Mouse (Mus musculus): ENCODE measurements around the gene Usp10. TPM values are rescaled to one million over a fixed set of nuclear protein-coding genes. Genes with fewer than 3 reads are reported as not detected.

Usp10 gene
- polyA plus RNA-seq, 1 experiment from 2014 or later = 130 TPM

DNA sequence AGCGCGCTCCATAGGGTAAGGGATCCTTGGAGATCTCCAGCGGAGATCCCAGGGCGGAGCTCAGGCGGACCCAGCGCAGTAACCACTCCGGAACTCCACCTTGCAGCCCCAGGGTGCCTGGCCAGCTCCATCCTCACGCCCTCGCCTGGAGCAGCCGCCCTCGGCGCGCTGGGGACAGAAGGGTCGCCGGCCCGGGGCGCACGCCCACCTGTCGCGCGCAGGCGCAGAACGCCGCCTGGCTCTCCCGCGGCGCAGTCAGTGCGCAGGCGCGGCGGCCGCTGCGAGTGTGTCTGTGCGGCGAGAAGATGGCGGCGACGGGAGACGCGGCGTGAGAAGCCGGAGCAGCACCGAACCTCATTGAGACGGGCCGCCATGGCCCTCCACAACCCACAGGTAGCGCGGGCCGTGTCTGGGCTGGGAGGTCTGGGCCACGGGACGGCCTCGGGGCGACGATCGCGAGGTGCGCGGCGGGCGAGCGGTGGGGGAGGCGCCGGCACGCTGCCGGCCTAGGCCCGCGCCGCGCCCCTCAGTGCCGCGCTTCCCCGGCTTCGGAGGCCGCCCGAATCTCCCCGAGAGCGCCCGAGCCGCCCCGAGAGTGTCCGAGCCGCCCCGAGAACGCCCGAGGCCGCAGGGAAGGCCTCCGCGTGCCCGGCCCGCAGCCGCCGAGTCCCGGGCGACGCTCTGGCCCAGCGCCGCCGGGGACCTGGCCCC is 542 bp downstream of the Usp10 start, which contains the start of gene Gm20388:
TSS of gene Gm20388 (plus strand) at position 295 of the 711 bp plus-strand sequence.
- Histone ChIP-seq H3K9ac (ENCODE audit: low read depth, low read length) (peak within 1 kb of the TSS; percentile 87), H3K27me3 (ENCODE audit: control insufficient read depth, insufficient read depth, low read length) (no peaks in the 10 kb centered on the region), H3K4me1 (replicated peaks; ENCODE audit: control insufficient read depth, insufficient read depth, low read length) (peaks cover 8% of the 10 kb centered on the region; the same call in 1 of the 2 replicates), H3K9me3 (ENCODE audit: control insufficient read depth, low read length) (no peaks in the 10 kb centered on the region), H3K4me2 (replicated peaks; ENCODE audit: low read depth, low read length) (peak within 1 kb of the TSS; percentile 82), H3K36me3 (ENCODE audit: control insufficient read depth, insufficient read depth, low read length) (no peaks in the 10 kb centered on the region), H3K27ac (ENCODE audit: low read depth, low read length) (peak within 1 kb of the TSS; percentile 87), H3K4me3 (ENCODE audit: low read depth, low read length) (peak within 1 kb of the TSS; percentile 89)
- WGBS = under 1% methylated on average over 88 of the region's 97 CpGs
- DNase-seq (ENCODE audit: low spot score) (peak; percentile 98), ATAC-seq (ENCODE audit: low FRiP score) (peak; percentile 93)

DNA sequence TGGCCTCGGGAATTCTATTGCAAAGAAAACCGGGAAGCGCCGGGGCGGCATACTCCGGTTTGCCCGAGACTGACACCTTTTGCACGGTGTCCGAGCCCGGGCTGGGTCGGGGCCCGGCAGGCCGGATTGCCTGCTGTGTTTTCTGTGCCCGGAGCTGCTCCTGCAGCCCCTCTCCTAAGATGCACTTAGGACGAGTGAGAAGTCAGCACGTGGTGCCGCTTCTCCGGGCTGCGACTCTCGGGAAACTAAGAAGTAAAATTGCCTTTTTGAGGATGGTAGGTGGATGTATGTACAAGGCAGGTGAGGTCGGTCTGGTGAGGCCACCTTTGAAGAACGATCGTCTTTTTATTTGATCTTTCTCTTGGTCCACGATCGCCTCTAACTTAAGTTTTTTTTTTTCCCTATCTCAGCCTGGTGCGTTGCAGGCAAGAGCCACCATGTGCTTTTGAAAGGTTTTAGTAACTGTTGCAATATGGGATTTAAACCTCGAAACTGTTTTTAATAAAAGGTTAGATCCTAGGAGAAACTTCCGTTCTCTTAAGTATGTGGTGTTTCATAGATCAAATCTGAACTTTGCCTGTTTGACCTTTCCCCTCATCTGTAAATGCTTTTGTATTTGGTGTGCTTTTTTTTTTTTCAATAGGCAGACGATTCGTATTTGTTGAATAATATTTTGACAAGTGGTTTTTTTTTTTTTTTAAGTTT is 1.2 kb downstream of the Usp10 start:
- no peaks in the 10 kb centered on the region for H3K9me3 ChIP-seq (ENCODE audit: control insufficient read depth, low read length)
- H3K36me3 ChIP-seq (ENCODE audit: control insufficient read depth, insufficient read depth, low read length) = no peaks in the 10 kb centered on the region
- H3K4me3 ChIP-seq (ENCODE audit: low read depth, low read length) = peak overlapping the region; percentile 89
- DNase-seq (ENCODE audit: low spot score) (no peak), ATAC-seq (ENCODE audit: low FRiP score) (peak; percentile 70)
- no peaks in the 10 kb centered on the region for H3K27me3 ChIP-seq (ENCODE audit: control insufficient read depth, insufficient read depth, low read length)
- peak overlapping the region; percentile 87 for H3K9ac ChIP-seq (ENCODE audit: low read depth, low read length)
- peak overlapping the region; percentile 82 for H3K4me2 ChIP-seq (replicated peaks; ENCODE audit: low read depth, low read length)
- peaks cover 8% of the 10 kb centered on the region; the same call in 1 of the 2 replicates for H3K4me1 ChIP-seq (replicated peaks; ENCODE audit: control insufficient read depth, insufficient read depth, low read length)
- WGBS = under 1% methylated on average over 30 of the region's 30 CpGs
- peak overlapping the region; percentile 87 for H3K27ac ChIP-seq (ENCODE audit: low read depth, low read length)

DNA sequence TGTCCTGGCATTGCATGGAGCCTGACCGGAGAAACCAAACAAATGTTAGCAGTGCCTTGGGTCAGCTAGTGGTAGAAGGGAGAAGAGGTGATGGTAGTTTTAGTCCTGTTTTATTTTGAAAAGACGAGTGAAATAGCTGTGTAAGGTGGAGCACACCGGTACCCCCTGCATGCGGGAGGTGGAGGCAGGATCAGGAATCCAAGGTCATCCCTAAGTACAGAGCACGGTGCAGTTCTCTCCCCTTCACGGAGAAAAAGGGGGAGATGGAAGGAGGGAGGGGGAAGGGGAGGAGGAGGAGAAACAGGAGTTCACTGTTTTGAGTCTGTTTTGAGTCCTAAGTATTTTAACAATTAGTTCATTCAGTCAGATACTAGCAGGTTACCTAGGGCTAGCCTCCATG is 2.5 kb downstream of the Usp10 start:
- Histone ChIP-seq H3K27me3 (ENCODE audit: control insufficient read depth, insufficient read depth, low read length) (no peaks in the 10 kb centered on the region), H3K27ac (ENCODE audit: low read depth, low read length) (no peak overlapping the region), H3K9me3 (ENCODE audit: control insufficient read depth, low read length) (no peaks in the 10 kb centered on the region), H3K4me3 (ENCODE audit: low read depth, low read length) (0 out of 2 replicates have a peak overlapping the region, but pooled peaks have one; percentile 89), H3K4me1 (replicated peaks; ENCODE audit: control insufficient read depth, insufficient read depth, low read length) (peaks cover 8% of the 10 kb centered on the region; the same call in 1 of the 2 replicates), H3K9ac (ENCODE audit: low read depth, low read length) (0 out of 2 replicates have a peak overlapping the region, but pooled peaks have one; percentile 1), H3K36me3 (ENCODE audit: control insufficient read depth, insufficient read depth, low read length) (no peaks in the 10 kb centered on the region), H3K4me2 (replicated peaks; ENCODE audit: low read depth, low read length) (peak overlapping the region; percentile 82)
- 41% methylated on average over 6 of the region's 6 CpGs for WGBS
- ATAC-seq (ENCODE audit: low FRiP score) = no peak
- DNase-seq (ENCODE audit: low spot score) = no peak

DNA sequence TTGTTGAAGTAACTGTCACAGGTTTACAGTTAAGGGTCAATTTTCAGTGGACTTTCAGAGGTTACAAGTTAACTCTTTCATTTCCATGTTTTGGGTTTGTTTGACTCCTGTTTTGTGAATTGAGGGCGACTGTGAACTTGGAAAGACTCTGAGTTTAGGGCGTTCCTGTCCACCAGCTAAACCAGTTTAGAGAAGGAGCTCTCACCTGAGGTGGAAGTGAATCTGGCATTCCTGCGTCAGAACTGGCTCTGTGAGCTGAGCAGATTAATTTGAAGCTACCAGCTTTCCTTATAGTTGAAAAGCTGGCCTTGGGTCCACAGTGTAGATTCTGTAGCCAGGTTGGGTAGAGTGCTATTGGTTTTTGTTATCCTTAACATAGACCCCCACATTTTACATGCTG is 3.0 kb downstream of the Usp10 start:
- Histone ChIP-seq H3K4me2 (replicated peaks; ENCODE audit: low read depth, low read length) (no peak overlapping the region), H3K4me3 (ENCODE audit: low read depth, low read length) (0 out of 2 replicates have a peak overlapping the region, but pooled peaks have one; percentile 6), H3K9me3 (ENCODE audit: control insufficient read depth, low read length) (no peaks in the 10 kb centered on the region), H3K27ac (ENCODE audit: low read depth, low read length) (no peak overlapping the region), H3K36me3 (ENCODE audit: control insufficient read depth, insufficient read depth, low read length) (no peaks in the 10 kb centered on the region), H3K9ac (ENCODE audit: low read depth, low read length) (0 out of 2 replicates have a peak overlapping the region, but pooled peaks have one; percentile 8), H3K4me1 (replicated peaks; ENCODE audit: control insufficient read depth, insufficient read depth, low read length) (peaks cover 8% of the 10 kb centered on the region; the same call in 1 of the 2 replicates), H3K27me3 (ENCODE audit: control insufficient read depth, insufficient read depth, low read length) (no peaks in the 10 kb centered on the region)
- WGBS = 77% methylated on average over 3 of the region's 3 CpGs
- no peak for DNase-seq (ENCODE audit: low spot score)
- ATAC-seq (ENCODE audit: low FRiP score) = no peak

DNA sequence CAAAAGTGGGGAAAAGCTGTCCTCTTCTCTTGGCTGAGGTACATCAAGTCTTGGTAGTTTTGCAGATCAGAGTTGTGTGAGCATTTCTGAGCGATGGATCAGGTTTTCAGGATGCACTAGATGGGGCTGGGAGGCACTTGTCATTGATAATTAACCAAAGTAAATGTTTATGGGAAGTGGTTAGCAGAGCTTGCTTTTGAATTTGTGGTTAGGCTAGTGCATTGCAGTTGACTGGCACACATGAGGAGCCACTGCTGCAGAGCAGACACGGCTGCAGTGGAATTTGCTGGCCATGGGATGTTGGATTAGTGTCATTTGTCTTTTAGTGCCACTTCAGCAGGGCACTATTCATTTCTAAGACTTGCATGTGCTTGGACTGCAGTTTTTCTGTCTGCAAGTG is 4.0 kb downstream of the Usp10 start:
- ATAC-seq (ENCODE audit: low FRiP score) = no peak
- Histone ChIP-seq H3K9ac (ENCODE audit: low read depth, low read length) (no peak overlapping the region), H3K36me3 (ENCODE audit: control insufficient read depth, insufficient read depth, low read length) (no peaks in the 10 kb centered on the region), H3K4me3 (ENCODE audit: low read depth, low read length) (no peak overlapping the region), H3K27me3 (ENCODE audit: control insufficient read depth, insufficient read depth, low read length) (no peaks in the 10 kb centered on the region), H3K27ac (ENCODE audit: low read depth, low read length) (no peak overlapping the region), H3K4me1 (replicated peaks; ENCODE audit: control insufficient read depth, insufficient read depth, low read length) (peaks cover 8% of the 10 kb centered on the region; the same call in 1 of the 2 replicates), H3K4me2 (replicated peaks; ENCODE audit: low read depth, low read length) (no peak overlapping the region), H3K9me3 (ENCODE audit: control insufficient read depth, low read length) (no peaks in the 10 kb centered on the region)
- no peak for DNase-seq (ENCODE audit: low spot score)
- WGBS = 65% methylated on average over 2 of the region's 2 CpGs

DNA sequence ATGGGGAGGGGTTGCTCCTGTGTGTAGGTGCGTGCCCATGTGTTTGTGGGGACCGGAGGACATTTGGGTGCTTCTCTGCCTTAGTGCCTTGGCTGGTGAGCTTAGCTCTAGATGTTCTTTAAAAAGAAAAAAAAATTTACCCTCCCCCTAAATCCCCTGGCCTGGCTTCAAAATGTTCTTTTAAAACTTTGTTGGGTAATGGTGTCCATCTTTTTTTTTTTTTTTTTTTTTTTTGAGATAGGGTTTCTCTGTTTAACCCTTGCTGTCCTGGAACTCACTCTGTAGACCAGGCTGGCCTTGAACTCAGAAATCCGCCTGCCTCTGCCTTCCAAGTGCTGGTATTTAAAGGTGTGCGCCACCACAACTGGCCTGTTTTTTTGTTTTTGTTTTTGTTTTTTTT is 5.1 kb downstream of the Usp10 start:
- H3K4me3 ChIP-seq (ENCODE audit: low read depth, low read length) = no peak overlapping the region
- no peak overlapping the region for H3K4me2 ChIP-seq (replicated peaks; ENCODE audit: low read depth, low read length)
- no peaks in the 10 kb centered on the region for H3K27me3 ChIP-seq (ENCODE audit: control insufficient read depth, insufficient read depth, low read length)
- H3K9ac ChIP-seq (ENCODE audit: low read depth, low read length) = no peak overlapping the region
- 88% methylated on average over 4 of the region's 4 CpGs for WGBS
- no peak overlapping the region for H3K27ac ChIP-seq (ENCODE audit: low read depth, low read length)
- H3K9me3 ChIP-seq (ENCODE audit: control insufficient read depth, low read length) = no peaks in the 10 kb centered on the region
- ATAC-seq (ENCODE audit: low FRiP score) = no peak
- no peaks in the 10 kb centered on the region for H3K36me3 ChIP-seq (ENCODE audit: control insufficient read depth, insufficient read depth, low read length)
- H3K4me1 ChIP-seq (replicated peaks; ENCODE audit: control insufficient read depth, insufficient read depth, low read length) = peaks cover 8% of the 10 kb centered on the region; the same call in 1 of the 2 replicates
- no peak for DNase-seq (ENCODE audit: low spot score)

DNA sequence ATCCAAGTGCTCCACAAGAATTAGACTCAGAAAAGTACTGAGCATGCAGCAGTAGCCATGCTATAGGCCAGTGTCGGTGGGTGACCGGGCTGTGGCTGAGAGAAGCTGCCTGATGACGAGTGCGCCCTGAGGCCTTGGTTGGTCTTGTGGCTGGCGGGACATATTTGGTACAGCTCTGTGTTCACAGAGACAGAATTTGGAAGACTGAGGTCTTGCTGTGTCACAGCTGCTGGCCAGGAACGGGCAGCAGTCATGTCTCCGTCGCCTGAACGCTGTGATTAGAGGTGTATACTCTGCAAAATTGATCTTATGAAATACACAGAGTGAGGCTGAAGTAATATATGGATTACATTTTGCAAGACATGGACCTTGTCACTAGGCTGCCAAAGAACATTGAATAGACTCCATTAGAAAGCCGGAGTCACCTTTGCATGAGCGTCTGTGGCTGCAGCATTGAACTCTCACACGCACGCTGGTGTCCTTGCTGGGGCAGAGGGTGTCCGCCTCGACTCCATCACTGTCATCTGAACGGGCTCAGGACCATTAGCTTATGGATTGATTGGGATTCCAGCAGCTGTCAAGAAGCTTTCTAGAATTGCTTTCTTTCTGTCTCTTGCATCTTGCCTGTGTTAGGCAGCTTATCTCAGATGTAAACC is 6.2 kb downstream of the Usp10 start:
- no peak for ATAC-seq (ENCODE audit: low FRiP score)
- H3K27ac ChIP-seq (ENCODE audit: low read depth, low read length) = no peak overlapping the region
- H3K4me2 ChIP-seq (replicated peaks; ENCODE audit: low read depth, low read length) = no peak overlapping the region
- no peak overlapping the region for H3K9ac ChIP-seq (ENCODE audit: low read depth, low read length)
- 79% methylated on average over 16 of the region's 16 CpGs for WGBS
- no peak for DNase-seq (ENCODE audit: low spot score)
- H3K9me3 ChIP-seq (ENCODE audit: control insufficient read depth, low read length) = no peaks in the 10 kb centered on the region
- H3K4me1 ChIP-seq (replicated peaks; ENCODE audit: control insufficient read depth, insufficient read depth, low read length) = peaks cover 8% of the 10 kb centered on the region; the same call in 1 of the 2 replicates
- no peaks in the 10 kb centered on the region for H3K27me3 ChIP-seq (ENCODE audit: control insufficient read depth, insufficient read depth, low read length)
- no peak overlapping the region for H3K4me3 ChIP-seq (ENCODE audit: low read depth, low read length)
- no peaks in the 10 kb centered on the region for H3K36me3 ChIP-seq (ENCODE audit: control insufficient read depth, insufficient read depth, low read length)

DNA sequence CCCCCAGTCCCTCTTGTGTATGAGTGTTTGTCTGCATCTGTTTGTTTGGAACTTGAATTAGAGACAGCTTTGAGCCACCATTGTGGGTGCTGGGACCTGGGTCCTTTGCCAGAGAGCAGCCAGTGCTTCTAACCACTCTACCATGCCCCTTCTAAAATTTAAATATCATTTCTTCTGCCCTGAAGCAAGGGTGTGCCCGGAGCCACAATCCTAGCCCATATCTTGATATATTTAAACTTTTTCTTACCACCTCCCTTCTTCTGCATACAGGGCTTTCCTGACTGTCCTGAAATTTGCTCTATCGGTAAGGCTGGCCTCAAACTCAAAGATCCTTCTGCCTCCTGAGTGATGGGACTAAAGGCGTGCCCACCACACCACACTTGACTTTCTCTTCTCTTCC is 7.3 kb downstream of the Usp10 start:
- WGBS = 98% methylated on average over 3 of the region's 3 CpGs
- H3K4me3 ChIP-seq (ENCODE audit: low read depth, low read length) = no peak overlapping the region
- H3K27me3 ChIP-seq (ENCODE audit: control insufficient read depth, insufficient read depth, low read length) = no peaks in the 10 kb centered on the region
- H3K9ac ChIP-seq (ENCODE audit: low read depth, low read length) = no peak overlapping the region
- DNase-seq (ENCODE audit: low spot score) = no peak
- no peaks in the 10 kb centered on the region for H3K9me3 ChIP-seq (ENCODE audit: control insufficient read depth, low read length)
- no peak for ATAC-seq (ENCODE audit: low FRiP score)
- H3K4me2 ChIP-seq (replicated peaks; ENCODE audit: low read depth, low read length) = no peak overlapping the region
- no peak overlapping the region for H3K27ac ChIP-seq (ENCODE audit: low read depth, low read length)
- no peaks in the 10 kb centered on the region for H3K36me3 ChIP-seq (ENCODE audit: control insufficient read depth, insufficient read depth, low read length)
- H3K4me1 ChIP-seq (replicated peaks; ENCODE audit: control insufficient read depth, insufficient read depth, low read length) = 0 out of 2 replicates have a peak, but pooled peaks cover 5% of the 10 kb centered on the region

All from hindbrain, embryonic 11.5 days (tissue).